Mouse (Mus musculus): ENCODE measurements around the gene Haao. TPM values are rescaled to one million over a fixed set of nuclear protein-coding genes. Genes with fewer than 3 reads are reported as not detected.

Haao gene
- total RNA-seq, 2 experiments from 2014 or later: not detected

DNA sequence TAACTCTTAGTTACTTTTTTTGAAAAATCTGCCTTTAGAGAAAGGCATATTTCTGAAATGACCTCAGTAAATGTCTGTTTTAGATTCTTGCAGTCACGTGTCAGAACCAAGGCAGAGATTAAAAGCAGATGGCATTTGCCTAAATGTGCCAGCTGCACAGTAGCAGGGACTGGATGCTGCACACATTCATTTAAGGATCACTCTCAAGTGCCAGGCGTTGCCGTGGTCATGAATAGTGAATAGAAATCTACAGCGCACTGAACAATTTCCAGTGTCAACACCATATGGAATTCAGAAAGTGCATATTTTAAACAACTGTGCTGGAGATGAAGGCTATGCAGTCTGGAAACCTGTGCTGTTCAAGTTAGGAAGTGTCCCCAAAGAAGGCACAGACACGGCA is 65.0 kb downstream of the Haao start:
- peak; percentile 24 to 76 for DNase-seq (ENCODE audit: low spot score in 2 of 2)
- Histone ChIP-seq H3K27ac (peak overlapping the region; percentile 79), H3K4me3 (no peak overlapping the region)
- TF ChIP-seq CTCF (conservative IDR thresholded peaks at IDR 0.05): no peak

Other genes with a start within 250 kb of the Haao start
- gene Kcng3, start 216.1 kb downstream of the Haao start, total RNA-seq (2021): 10 to 100 TPM in 1 of 2 experiments, 1 to 10 TPM in 1; 9.7 to 11.7 TPM
- gene Mta3, start 141.8 kb downstream of the Haao start, total RNA-seq (2021): 100 to 1,000 TPM in 1 of 2 experiments, 10 to 100 TPM in 1; 96.9 to 102 TPM